Mouse (Mus musculus): ENCODE data around the gene Sec14l3. TPM values are rescaled to one million over a fixed set of nuclear protein-coding genes. Genes with fewer than 3 reads are reported as not detected.
A peak's percentile ranks its signal among the peaks of the same experiment; 100 is the strongest.

The Sec14l3 gene
- polyA plus RNA-seq, 1 experiment, result 0.23 TPM

DNA sequence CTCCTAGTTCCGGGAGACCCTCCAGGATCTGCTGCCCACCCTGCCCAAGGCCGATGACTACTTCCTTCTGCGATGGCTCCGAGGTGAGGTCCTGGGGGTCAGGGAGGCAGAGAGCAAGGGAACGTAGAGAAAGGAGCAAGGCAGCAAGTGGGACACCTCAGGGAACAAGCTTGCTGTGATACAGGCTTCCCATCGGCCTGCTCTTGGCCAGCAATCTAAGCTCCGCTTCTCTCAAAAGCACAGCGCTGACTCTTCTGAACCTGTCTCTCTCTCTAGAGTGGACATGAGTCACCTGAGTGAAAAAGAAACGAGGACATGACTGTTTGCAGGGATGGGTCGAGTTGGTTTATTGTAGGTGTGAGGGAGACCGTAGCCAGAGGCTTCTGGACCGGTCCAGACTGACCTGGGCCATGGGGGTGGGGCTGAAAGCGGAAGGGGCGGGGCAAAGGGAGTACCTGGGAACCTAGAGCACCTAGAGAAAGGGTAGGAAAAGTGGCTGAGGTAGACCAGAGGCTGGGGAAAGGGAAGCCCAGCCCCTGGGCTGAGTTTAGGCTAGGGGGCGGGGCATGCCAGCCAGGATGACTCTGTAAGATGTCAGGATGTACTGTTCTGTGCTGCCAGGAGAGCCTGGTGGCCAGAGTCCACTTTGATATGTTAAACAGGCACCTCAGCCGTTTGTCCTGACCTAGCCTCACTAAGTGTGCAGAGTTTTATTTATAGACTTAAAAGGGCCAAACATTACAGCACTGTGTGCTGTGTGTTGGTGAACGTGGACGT, 29.3 kb upstream of the Sec14l3 start:
- no peak for DNase-seq (ENCODE audit: low read depth)
- TF ChIP-seq POLR2A (IDR thresholded peaks at IDR 0.05; ENCODE audit: borderline replicate concordance, extremely low read depth, insufficient read depth, insufficient read length, poor library complexity, severe bottlenecking), result no peak
- TF ChIP-seq CTCF (IDR thresholded peaks at IDR 0.05; ENCODE audit: borderline replicate concordance, extremely low read depth, insufficient read depth, insufficient read length), result no peak

DNA sequence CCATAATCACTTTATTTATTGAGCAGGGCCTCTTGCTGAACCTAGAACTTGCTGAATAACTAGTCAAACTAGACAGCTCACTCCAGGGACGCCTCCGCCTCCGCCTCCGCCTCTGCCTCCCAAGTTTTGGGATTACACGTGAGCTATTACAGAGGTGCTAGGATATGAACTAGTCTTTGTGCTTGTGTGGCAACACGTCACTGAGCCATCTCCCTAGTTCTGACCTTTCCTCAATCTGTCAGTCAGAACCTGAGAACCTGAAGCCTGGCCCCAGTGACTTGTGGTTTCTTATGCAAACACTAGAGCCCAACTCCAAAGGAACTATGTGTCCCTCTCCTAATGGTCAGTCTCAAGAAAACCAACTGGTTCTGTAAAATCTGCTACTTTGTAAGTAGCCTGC, 28.7 kb upstream of the Sec14l3 start:
- no peak for DNase-seq (ENCODE audit: low read depth)
- TF ChIP-seq POLR2A (IDR thresholded peaks at IDR 0.05; ENCODE audit: borderline replicate concordance, extremely low read depth, insufficient read depth, insufficient read length, poor library complexity, severe bottlenecking) (no peak), CTCF (IDR thresholded peaks at IDR 0.05; ENCODE audit: borderline replicate concordance, extremely low read depth, insufficient read depth, insufficient read length) (no peak)

DNA sequence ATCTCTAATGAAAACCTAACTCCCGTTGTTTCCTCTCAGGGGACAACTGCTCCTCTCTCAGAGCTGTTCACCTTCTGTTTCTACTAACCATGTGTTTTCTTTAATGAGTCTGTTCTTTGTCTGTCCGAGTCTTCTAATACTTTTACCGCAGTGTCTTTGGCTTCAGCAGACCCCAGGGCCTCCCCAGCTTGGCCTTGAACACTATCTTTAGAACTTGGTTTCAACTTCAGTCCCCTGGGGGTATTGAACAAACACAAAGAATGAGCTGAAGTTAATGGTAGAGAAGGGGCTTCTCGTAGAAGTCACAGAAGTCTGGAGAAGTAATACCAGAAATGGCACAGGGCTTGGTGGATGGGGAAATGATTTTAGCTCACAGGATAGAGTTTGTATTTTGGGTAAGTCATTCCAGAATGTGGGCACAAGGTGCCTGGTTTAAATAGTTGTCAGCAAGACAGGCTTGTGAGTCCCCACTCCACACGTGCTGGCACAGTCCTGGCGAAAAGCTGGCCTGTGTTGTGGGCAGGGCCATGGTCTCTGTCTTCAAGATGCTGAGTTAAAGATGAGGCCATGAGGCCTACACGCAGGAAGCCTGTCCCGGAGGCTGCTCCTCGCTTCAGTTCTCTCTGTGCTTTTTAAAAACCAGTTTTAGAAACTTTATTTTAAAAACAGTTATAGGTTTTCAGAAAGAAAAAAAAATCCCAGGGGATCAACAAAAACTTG, 28.1 kb upstream of the Sec14l3 start:
- no peak for DNase-seq (ENCODE audit: low read depth)
- TF ChIP-seq POLR2A (IDR thresholded peaks at IDR 0.05; ENCODE audit: borderline replicate concordance, extremely low read depth, insufficient read depth, insufficient read length, poor library complexity, severe bottlenecking) (no peak), CTCF (IDR thresholded peaks at IDR 0.05; ENCODE audit: borderline replicate concordance, extremely low read depth, insufficient read depth, insufficient read length) (no peak)

DNA sequence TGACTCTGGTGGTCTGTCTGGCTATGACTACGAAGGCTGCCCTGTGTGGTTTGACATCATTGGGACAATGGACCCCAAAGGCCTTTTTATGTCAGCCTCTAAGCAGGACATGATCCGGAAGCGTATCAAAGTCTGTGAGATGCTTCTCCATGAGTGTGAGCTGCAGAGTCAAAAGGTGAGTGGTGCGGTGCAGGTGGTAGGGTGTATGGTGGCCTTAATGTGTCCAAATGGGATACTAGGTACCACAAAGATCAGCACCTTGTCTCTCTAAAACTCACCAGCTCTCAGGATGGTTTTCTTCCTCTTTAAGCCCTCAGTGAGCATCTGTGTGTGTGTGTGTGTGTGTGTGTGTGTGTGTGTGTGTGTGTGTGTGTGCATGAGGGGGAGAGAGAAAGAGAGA, 24.7 kb upstream of the Sec14l3 start:
- no peak for TF ChIP-seq CTCF (IDR thresholded peaks at IDR 0.05; ENCODE audit: borderline replicate concordance, extremely low read depth, insufficient read depth, insufficient read length)
- no peak for TF ChIP-seq POLR2A (IDR thresholded peaks at IDR 0.05; ENCODE audit: borderline replicate concordance, extremely low read depth, insufficient read depth, insufficient read length, poor library complexity, severe bottlenecking)
- no peak for DNase-seq (ENCODE audit: low read depth)

DNA sequence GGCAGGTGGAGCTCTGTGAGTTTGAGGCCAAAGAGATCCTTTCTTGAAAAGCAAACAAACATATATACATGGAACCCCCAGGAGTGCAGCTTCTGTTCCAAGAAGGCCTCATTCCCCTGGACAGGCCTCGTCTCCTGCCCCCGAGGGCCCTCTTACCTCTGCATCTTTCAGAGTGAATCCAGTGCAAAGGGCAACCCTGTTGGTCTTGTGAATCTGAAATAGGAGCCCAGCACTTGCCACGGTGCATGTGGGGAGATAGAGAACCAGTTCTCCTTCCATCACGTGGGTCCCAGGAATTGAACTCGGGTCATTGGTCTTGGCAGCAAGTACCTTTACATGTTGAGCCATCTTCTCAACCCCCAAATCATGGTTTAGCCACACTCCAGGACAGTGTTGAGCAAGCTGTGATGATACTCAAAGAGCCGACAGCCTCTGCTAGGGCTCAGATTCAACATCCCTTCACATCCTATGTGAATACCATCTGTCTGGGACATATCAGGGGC, 23.5 kb upstream of the Sec14l3 start:
- TF ChIP-seq CTCF (IDR thresholded peaks at IDR 0.05; ENCODE audit: borderline replicate concordance, extremely low read depth, insufficient read depth, insufficient read length) (no peak), POLR2A (IDR thresholded peaks at IDR 0.05; ENCODE audit: borderline replicate concordance, extremely low read depth, insufficient read depth, insufficient read length, poor library complexity, severe bottlenecking) (no peak)
- no peak for DNase-seq (ENCODE audit: low read depth)

DNA sequence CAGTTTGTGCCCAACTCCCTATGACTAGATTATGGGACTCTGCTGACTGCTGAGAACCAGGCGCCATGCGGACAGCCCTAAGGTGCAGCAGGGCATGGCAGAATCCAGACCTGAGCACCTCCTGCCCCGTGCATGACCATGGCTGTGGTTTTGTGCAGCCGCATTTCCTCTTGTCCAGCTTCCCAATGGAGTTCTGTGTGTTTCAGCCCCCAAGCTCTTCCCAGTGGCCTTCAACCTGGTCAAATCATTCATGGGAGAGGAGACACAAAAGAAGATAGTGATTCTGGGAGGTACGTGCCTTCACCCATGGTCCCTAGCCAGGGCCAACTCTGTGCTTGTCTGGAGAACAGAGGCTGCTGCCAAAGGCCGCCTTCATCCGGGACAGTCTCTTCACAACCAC, 21.6 kb upstream of the Sec14l3 start:
- TF ChIP-seq CTCF (IDR thresholded peaks at IDR 0.05; ENCODE audit: borderline replicate concordance, extremely low read depth, insufficient read depth, insufficient read length), result no peak
- no peak for TF ChIP-seq POLR2A (IDR thresholded peaks at IDR 0.05; ENCODE audit: borderline replicate concordance, extremely low read depth, insufficient read depth, insufficient read length, poor library complexity, severe bottlenecking)
- no peak for DNase-seq (ENCODE audit: low read depth)

DNA sequence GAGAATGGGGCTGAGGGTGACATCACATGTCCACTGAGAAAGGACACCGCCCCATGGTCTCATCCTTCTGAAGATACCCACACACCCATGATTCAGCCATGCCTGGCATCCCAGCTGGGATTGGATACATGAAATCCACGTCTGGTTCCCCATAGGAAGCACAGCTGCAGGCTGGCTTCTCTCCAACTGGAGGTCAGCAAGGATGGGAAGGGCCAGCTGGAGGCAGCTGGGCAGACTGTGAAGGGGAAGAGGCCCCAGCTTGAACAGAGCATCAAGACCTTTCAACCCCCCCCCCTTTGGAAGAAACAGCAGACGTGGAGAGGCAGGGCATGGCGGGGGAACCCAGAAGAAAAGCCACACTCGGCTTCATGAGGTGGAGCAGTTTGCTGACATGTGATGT, 18.1 kb upstream of the Sec14l3 start:
- TF ChIP-seq POLR2A (IDR thresholded peaks at IDR 0.05; ENCODE audit: borderline replicate concordance, extremely low read depth, insufficient read depth, insufficient read length, poor library complexity, severe bottlenecking) (no peak), CTCF (IDR thresholded peaks at IDR 0.05; ENCODE audit: borderline replicate concordance, extremely low read depth, insufficient read depth, insufficient read length) (no peak)
- no peak for DNase-seq (ENCODE audit: low read depth)

DNA sequence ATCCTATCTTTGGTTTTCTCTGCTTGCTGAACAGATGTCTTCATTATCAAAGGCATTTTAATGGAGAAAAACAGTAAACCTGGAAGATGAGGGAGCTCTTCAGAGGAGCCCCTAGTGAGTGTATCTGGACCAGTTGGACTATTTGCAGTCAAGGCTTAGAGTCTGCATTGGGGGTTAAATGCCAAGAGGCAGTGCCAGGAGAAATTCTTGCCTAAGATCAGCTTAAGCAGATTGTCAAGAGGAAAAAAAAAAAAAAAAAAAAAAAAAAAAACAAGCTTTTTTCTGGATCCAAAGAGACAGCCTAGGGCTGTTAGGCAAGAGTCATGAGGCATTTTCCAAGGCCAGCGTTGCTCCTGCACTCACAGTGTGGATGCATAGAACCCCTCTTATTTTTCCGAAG, 16.9 kb upstream of the Sec14l3 start:
- TF ChIP-seq POLR2A (IDR thresholded peaks at IDR 0.05; ENCODE audit: borderline replicate concordance, extremely low read depth, insufficient read depth, insufficient read length, poor library complexity, severe bottlenecking), result no peak
- no peak for TF ChIP-seq CTCF (IDR thresholded peaks at IDR 0.05; ENCODE audit: borderline replicate concordance, extremely low read depth, insufficient read depth, insufficient read length)
- no peak for DNase-seq (ENCODE audit: low read depth)

DNA sequence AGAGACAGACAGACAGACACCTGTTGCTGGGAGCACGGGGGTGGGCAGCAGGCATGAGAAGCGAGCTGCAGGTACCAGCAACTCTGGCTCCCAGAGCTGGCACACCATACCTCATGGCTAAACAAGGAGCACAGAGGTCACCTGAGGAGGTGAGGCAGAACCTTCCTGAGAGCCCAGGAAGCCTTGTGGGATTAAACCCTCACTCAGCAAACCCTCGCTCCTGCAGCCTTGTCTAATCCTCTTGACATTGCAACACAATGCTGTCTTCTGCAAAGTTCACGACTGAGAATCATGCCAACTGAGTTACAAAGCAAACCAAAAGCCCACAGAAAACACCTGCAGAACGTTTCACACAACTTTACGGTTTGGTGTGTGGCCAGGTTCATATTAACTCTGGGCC, 16.2 kb upstream of the Sec14l3 start:
- DNase-seq (ENCODE audit: low read depth), result no peak

DNA sequence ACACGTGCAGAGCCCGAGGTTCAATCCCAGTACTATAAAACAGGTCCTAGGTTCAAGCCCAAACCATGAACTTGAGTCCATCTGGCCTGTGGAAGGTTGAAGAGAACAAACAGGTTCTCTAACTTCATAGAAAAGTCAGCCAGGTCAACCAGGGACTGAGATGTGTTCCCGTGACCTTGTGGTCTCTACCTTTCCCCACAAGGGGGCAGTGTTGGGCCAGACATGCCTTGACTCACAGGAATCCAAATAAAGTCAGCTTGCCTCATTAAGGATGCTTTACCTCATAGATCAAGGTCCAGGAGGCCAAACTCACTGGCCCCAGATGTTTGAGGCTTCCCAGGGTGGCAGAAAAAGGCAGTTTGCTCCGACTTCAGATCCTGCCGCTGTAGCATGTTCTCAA, 11.1 kb upstream of the Sec14l3 start:
- DNase-seq (ENCODE audit: low read depth), result peak; percentile 75
- TF ChIP-seq CTCF (IDR thresholded peaks at IDR 0.05; ENCODE audit: borderline replicate concordance, extremely low read depth, insufficient read depth, insufficient read length) (peak; percentile 90), POLR2A (IDR thresholded peaks at IDR 0.05; ENCODE audit: borderline replicate concordance, extremely low read depth, insufficient read depth, insufficient read length, poor library complexity, severe bottlenecking) (no peak)

More for the DNA sequence above, 16.2 kb upstream of the Sec14l3 start:
- TF ChIP-seq CTCF (IDR thresholded peaks at IDR 0.05; ENCODE audit: borderline replicate concordance, extremely low read depth, insufficient read depth, insufficient read length) (no peak), POLR2A (IDR thresholded peaks at IDR 0.05; ENCODE audit: borderline replicate concordance, extremely low read depth, insufficient read depth, insufficient read length, poor library complexity, severe bottlenecking) (no peak)

DNA sequence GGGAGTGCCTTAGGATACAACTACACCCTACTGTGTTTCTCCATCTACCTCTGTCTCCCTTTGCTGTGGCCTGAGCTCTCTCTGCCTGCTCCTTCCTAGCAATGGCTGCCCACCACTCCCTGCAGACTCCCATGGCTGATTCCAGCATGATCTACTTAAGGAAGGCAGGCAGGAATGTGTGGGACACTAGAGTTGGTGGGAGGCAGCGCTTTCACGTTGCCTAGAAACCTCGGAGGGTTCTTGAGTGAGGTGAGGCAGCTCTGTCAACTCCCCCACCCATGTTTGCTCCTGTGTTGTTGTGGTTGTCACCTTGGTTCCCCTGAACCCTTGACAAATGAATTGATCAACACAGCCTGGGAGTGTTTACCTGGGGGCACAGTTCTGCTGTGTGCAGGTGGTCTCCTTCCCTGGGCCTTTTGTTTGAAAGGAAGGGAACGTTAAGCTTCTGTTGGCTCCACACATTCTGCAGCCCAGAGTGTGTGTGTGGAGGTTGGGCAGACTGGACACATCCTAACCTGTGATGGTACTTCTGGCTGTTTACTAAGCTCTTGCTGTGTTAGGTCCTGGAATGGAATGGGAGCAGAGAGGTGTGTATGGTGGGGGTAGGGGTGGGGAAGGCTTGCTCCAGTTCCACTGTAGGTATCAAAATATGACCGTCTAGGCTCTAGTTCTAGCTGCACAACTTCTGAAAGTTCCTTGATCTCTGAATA, 3.6 kb upstream of the Sec14l3 start:
- no peak for DNase-seq (ENCODE audit: low read depth)
- TF ChIP-seq CTCF (IDR thresholded peaks at IDR 0.05; ENCODE audit: borderline replicate concordance, extremely low read depth, insufficient read depth, insufficient read length) (no peak), POLR2A (IDR thresholded peaks at IDR 0.05; ENCODE audit: borderline replicate concordance, extremely low read depth, insufficient read depth, insufficient read length, poor library complexity, severe bottlenecking) (no peak)
